Mouse (Mus musculus): ENCODE measurements at regions not wholly inside any gene's neighbourhood (a gene's known extent, or its start where the extent isn't known, plus 50 kb on each side); places are given as distances from the start of the nearest gene placed in this dataset.

- DNase-seq (ENCODE audit: inconsistent ontology term): no peak
Observed at GRCm38 (mm10) chr3:38397615-38397956, 87.1 kb downstream of the Ankrd50 start.

GRCm38 (mm10) chr3:38396760-38397614 is 87.7 kb downstream of the Ankrd50 start:
- no peak for DNase-seq (ENCODE audit: inconsistent ontology term)

- no peak for DNase-seq (ENCODE audit: inconsistent ontology term)
Observed at GRCm38 (mm10) chr3:38394308-38394707, 90.3 kb downstream of the Ankrd50 start.

GRCm38 (mm10) chr3:38389647-38390046 is 95.0 kb downstream of the Ankrd50 start:
- DNase-seq (ENCODE audit: inconsistent ontology term): no peak

GRCm38 (mm10) chr3:38388961-38389360 is 95.7 kb downstream of the Ankrd50 start:
- peak; percentile 56 for DNase-seq (ENCODE audit: inconsistent ontology term)

- DNase-seq (ENCODE audit: inconsistent ontology term): peak; percentile 57
Observed at GRCm38 (mm10) chr3:38382743-38383142, 101.9 kb downstream of the Ankrd50 start.

GRCm38 (mm10) chr3:38381623-38382022 is 103.0 kb downstream of the Ankrd50 start:
- DNase-seq (ENCODE audit: inconsistent ontology term): no peak

GRCm38 (mm10) chr3:38373690-38374089 is 111.0 kb downstream of the Ankrd50 start:
- DNase-seq (ENCODE audit: inconsistent ontology term): peak; percentile 51

- no peak for DNase-seq (ENCODE audit: inconsistent ontology term)
Observed at GRCm38 (mm10) chr3:38371702-38372101, 112.9 kb downstream of the Ankrd50 start.

- DNase-seq (ENCODE audit: inconsistent ontology term): no peak
Observed at GRCm38 (mm10) chr3:38363888-38364287, 120.8 kb downstream of the Ankrd50 start.

GRCm38 (mm10) chr3:38361411-38361810 is 123.2 kb downstream of the Ankrd50 start:
- no peak for DNase-seq (ENCODE audit: inconsistent ontology term)

- no peak for DNase-seq (ENCODE audit: inconsistent ontology term)
Observed at GRCm38 (mm10) chr3:38360974-38361373, 123.7 kb downstream of the Ankrd50 start.

- peak; percentile 55 for DNase-seq (ENCODE audit: inconsistent ontology term)
Observed at GRCm38 (mm10) chr3:38360421-38360921, 124.2 kb downstream of the Ankrd50 start.

GRCm38 (mm10) chr3:38357905-38358491 is 126.6 kb downstream of the Ankrd50 start:
- no peak for DNase-seq (ENCODE audit: inconsistent ontology term)

GRCm38 (mm10) chr3:38344283-38344682 is 140.4 kb downstream of the Ankrd50 start:
- no peak for DNase-seq (ENCODE audit: inconsistent ontology term)

- no peak for DNase-seq (ENCODE audit: inconsistent ontology term)
Observed at GRCm38 (mm10) chr3:38341666-38342065, 143.0 kb downstream of the Ankrd50 start.

GRCm38 (mm10) chr3:38333321-38333910 is 151.2 kb downstream of the Ankrd50 start:
- DNase-seq (ENCODE audit: inconsistent ontology term): no peak

GRCm38 (mm10) chr3:38331169-38331568 is 153.5 kb downstream of the Ankrd50 start:
- DNase-seq (ENCODE audit: inconsistent ontology term): no peak

GRCm38 (mm10) chr3:38327286-38327685 is 157.4 kb downstream of the Ankrd50 start:
- DNase-seq (ENCODE audit: inconsistent ontology term): no peak

- DNase-seq (ENCODE audit: inconsistent ontology term): no peak
Observed at GRCm38 (mm10) chr3:38326211-38326610, 158.4 kb downstream of the Ankrd50 start.

- DNase-seq (ENCODE audit: inconsistent ontology term): no peak
Observed at GRCm38 (mm10) chr3:38324663-38325062, 160.0 kb downstream of the Ankrd50 start.

GRCm38 (mm10) chr3:38322426-38322825 is 162.2 kb downstream of the Ankrd50 start:
- no peak for DNase-seq (ENCODE audit: inconsistent ontology term)

GRCm38 (mm10) chr3:38321620-38322019 is 163.0 kb downstream of the Ankrd50 start:
- no peak for DNase-seq (ENCODE audit: inconsistent ontology term)
